Mouse (Mus musculus): Measurements from ENCODE around the gene Tbpl1. TPM values are rescaled to one million over a fixed set of nuclear protein-coding genes. Genes with fewer than 3 reads are reported as not detected.

The Tbpl1 gene
- polyA plus RNA-seq, 1 experiment = 29.2 TPM

DNA sequence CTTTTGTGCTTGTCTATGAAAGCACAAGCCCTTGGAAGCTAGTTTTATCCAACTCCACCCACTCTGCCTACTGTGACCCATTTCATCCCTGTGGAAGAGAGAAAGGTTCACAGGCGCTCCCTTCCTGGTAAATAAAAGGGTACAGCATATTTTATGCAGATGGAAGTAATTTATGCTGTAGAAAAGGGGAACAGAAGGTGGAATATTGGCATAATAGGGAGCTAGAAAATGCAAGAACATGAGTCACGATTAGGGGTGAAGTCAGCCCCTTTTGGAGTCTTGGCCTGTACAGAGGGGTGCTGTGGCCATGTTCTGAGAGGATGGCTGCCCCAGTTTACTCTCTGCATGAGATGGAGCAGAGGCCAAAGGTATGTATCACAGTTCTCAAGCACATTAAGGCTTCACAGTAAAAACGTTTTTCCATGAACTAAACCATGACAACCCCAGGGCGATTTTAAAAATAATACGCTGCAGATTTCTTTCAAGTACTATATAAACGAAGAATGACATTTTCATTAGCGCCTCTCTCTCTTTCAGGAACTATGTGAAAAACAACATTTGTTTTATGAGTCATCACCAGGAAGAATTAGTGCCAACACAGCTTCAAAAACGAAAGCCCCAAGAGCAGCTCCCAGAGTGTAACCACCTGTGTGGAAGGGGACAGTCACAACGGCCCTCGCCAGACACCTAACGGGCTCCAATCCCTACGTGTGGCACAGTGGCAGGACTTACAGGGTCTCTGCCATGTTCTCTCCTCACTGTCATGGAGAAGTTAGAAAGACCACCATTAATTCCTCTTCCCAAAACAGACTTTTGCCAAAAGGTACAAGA is 30.0 kb downstream of the Tbpl1 start:
- no peak for TF ChIP-seq POLR2A (IDR thresholded peaks at IDR 0.05; ENCODE audit: borderline replicate concordance, control insufficient read depth, low read depth, low read length)
- no peak overlapping the region for H3K4me3 ChIP-seq (replicated peaks; ENCODE audit: control insufficient read depth, low read depth, low read length)
- peaks cover 2% of the 10 kb centered on the region; the same call in 1 of the 2 replicates for H3K4me1 ChIP-seq (ENCODE audit: control insufficient read depth, insufficient read depth, low read length)
- no peak overlapping the region for H3K27ac ChIP-seq (ENCODE audit: control insufficient read depth, insufficient read depth, low read depth, low read length, poor library complexity)
- 78% methylated on average over 12 of the region's 12 CpGs for WGBS

- TF ChIP-seq POLR2A (IDR thresholded peaks at IDR 0.05; ENCODE audit: borderline replicate concordance, control insufficient read depth, low read depth, low read length) (no peak), CTCF (IDR thresholded peaks at IDR 0.05; ENCODE audit: control insufficient read depth, insufficient read depth, low read length) (no peak)
- Histone ChIP-seq H3K4me1 (ENCODE audit: control insufficient read depth, insufficient read depth, low read length) (peaks cover 2% of the 10 kb centered on the region; the same call in 1 of the 2 replicates), H3K27ac (ENCODE audit: control insufficient read depth, insufficient read depth, low read depth, low read length, poor library complexity) (no peak overlapping the region), H3K4me3 (replicated peaks; ENCODE audit: control insufficient read depth, low read depth, low read length) (no peak overlapping the region)
- 39% methylated on average over 9 of the region's 9 CpGs for WGBS
Observed at GRCm38 (mm10) chr10:22700773-22701172, 31.0 kb downstream of the Tbpl1 start.

- WGBS = 46% methylated on average over 19 of the region's 19 CpGs
- TF ChIP-seq CTCF (IDR thresholded peaks at IDR 0.05; ENCODE audit: control insufficient read depth, insufficient read depth, low read length) (no peak), POLR2A (IDR thresholded peaks at IDR 0.05; ENCODE audit: borderline replicate concordance, control insufficient read depth, low read depth, low read length) (no peak)
- no peak overlapping the region for H3K27ac ChIP-seq (ENCODE audit: control insufficient read depth, insufficient read depth, low read depth, low read length, poor library complexity)
Observed at GRCm38 (mm10) chr10:22699487-22700335, 32.0 kb downstream of the Tbpl1 start.

DNA sequence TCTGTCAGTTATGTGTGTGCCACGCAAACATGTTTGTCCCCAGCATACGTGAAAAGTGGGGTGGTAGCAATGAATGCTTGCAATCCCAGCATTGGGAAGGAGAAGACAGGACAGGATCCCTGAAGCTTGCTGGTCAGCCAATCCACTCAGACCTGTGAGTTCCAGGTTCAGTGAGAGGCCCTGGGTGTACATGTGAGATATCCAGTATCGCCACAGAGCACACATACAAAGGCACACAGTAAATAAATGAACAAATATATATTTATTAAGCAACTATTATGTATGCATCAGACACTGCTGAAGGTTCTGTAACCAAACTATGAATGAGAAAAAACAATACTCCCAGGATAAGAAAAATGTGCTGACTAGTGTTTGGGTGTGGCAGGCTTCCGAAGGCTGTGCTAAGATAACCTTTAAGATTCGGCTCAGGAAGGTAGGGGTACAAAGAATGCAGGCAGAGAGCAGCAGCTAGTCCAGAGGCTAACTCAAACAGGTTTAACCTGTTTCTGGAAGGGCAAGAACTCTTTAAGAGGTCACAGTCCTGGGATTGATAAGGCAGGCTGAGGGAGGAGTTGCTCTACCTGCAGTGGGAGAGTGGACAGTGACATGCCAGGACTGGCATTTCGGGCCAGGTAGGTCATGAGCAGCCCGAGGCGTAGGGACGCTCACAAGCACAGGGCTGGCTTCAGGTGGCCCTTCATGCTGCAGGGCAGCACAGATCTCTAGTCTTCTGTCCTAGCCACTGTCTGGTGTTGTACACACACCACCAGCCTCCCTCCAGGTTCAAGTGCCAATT is 33.4 kb downstream of the Tbpl1 start:
- peaks cover 2% of the 10 kb centered on the region; the same call in 1 of the 2 replicates for H3K4me1 ChIP-seq (ENCODE audit: control insufficient read depth, insufficient read depth, low read length)
- no peak overlapping the region for H3K27ac ChIP-seq (ENCODE audit: control insufficient read depth, insufficient read depth, low read depth, low read length, poor library complexity)
- H3K4me3 ChIP-seq (replicated peaks; ENCODE audit: control insufficient read depth, low read depth, low read length) = no peak overlapping the region
- 83% methylated on average over 9 of the region's 9 CpGs for WGBS
- TF ChIP-seq POLR2A (IDR thresholded peaks at IDR 0.05; ENCODE audit: borderline replicate concordance, control insufficient read depth, low read depth, low read length) = no peak
- TF ChIP-seq CTCF (IDR thresholded peaks at IDR 0.05; ENCODE audit: control insufficient read depth, insufficient read depth, low read length) = no peak

More at GRCm38 (mm10) chr10:22699487-22700335, 32.0 kb downstream of the Tbpl1 start:
- Histone ChIP-seq H3K4me3 (replicated peaks; ENCODE audit: control insufficient read depth, low read depth, low read length) (no peak overlapping the region), H3K4me1 (ENCODE audit: control insufficient read depth, insufficient read depth, low read length) (peaks cover 2% of the 10 kb centered on the region; the same call in 1 of the 2 replicates)

DNA sequence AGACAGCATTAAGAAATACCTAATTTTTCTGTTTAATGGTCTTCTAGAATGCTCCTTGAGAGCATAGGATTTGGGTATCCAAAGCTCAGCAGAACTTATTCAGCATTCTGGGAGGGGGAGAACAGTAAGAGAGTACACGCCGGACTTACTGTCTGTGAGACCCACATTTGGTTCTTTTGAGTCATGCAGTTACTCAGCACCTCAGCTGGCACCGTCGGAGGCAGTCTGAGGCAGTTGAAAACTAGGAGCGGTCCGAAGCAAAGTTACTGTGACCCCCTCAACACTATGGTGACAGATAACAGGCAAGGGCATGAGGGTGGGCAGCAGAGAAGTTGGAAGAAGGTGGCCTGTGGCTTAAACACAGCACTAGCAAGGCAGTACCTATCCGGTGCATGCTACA is 34.9 kb downstream of the Tbpl1 start:
- Histone ChIP-seq H3K27ac (ENCODE audit: control insufficient read depth, insufficient read depth, low read depth, low read length, poor library complexity) (no peak overlapping the region), H3K4me3 (replicated peaks; ENCODE audit: control insufficient read depth, low read depth, low read length) (no peak overlapping the region), H3K4me1 (ENCODE audit: control insufficient read depth, insufficient read depth, low read length) (peaks cover 2% of the 10 kb centered on the region; the same call in 1 of the 2 replicates)
- 82% methylated on average over 7 of the region's 7 CpGs for WGBS
- no peak for TF ChIP-seq CTCF (IDR thresholded peaks at IDR 0.05; ENCODE audit: control insufficient read depth, insufficient read depth, low read length)
- no peak for TF ChIP-seq POLR2A (IDR thresholded peaks at IDR 0.05; ENCODE audit: borderline replicate concordance, control insufficient read depth, low read depth, low read length)

GRCm38 (mm10) chr10:22696236-22696635 is 35.5 kb downstream of the Tbpl1 start:
- H3K4me3 ChIP-seq (replicated peaks; ENCODE audit: control insufficient read depth, low read depth, low read length) = no peak overlapping the region
- 90% methylated on average over 9 of the region's 9 CpGs for WGBS
- TF ChIP-seq CTCF (IDR thresholded peaks at IDR 0.05; ENCODE audit: control insufficient read depth, insufficient read depth, low read length) (no peak), POLR2A (IDR thresholded peaks at IDR 0.05; ENCODE audit: borderline replicate concordance, control insufficient read depth, low read depth, low read length) (no peak)
- H3K27ac ChIP-seq (ENCODE audit: control insufficient read depth, insufficient read depth, low read depth, low read length, poor library complexity) = no peak overlapping the region
- H3K4me1 ChIP-seq (ENCODE audit: control insufficient read depth, insufficient read depth, low read length) = peaks cover 2% of the 10 kb centered on the region; the same call in 1 of the 2 replicates

DNA sequence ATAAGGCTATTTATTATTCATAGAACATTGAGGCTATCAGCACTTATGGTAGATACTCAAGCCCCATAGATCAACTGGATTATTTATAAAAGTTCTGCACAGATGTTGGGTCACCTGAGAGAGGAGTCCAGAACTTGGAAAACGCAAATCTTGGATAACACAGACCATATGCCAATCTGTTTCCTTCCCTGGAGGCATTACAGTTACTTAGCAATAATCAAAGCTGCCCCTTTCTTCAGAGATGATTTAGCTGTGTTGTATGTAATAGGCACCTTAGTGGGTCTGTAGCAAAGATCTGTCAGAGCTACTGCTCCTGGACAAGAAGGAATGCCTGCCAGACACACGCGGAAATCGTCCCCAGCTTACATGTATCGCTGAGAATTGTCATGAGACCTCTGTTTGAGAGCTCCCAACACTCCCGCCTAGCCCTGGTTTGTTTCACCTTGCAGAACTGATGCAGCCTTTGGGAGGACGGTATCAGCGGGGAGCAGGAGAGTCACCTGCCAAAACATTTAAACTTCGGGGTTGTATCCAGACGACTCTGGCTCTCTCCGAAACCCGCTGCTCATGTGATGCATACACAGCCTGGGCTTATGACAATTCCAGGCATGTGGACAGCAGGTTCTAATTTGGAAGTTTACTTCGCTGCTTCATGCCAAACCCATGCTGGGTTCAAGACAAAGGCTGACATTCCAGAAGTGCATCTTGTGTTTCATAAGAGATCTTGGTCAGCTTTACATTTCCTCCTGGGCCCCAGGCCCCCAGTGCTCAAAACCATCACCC is 55.7 kb downstream of the Tbpl1 start:
- Histone ChIP-seq H3K4me3 (replicated peaks; ENCODE audit: control insufficient read depth, low read depth, low read length) (no peak overlapping the region), H3K4me1 (ENCODE audit: control insufficient read depth, insufficient read depth, low read length) (no peaks in the 10 kb centered on the region; the same call in 1 of the 2 replicates), H3K27ac (ENCODE audit: control insufficient read depth, insufficient read depth, low read depth, low read length, poor library complexity) (no peak overlapping the region)
- TF ChIP-seq POLR2A (IDR thresholded peaks at IDR 0.05; ENCODE audit: borderline replicate concordance, control insufficient read depth, low read depth, low read length) = no peak
- WGBS = 85% methylated on average over 13 of the region's 13 CpGs

Measured in bone marrow, adult 2 months (tissue).